Mouse (Mus musculus) MEL (cell line): ENCODE data around the gene Dnase2b. TPM values are rescaled to one million over a fixed set of nuclear protein-coding genes. Genes with fewer than 3 reads are reported as not detected.

Experiments used
- DNase-seq: peaks from one replicate; pipeline ENCODE4 v3.0.0; 2011; ENCODE audit warnings: low read depth, low spot score
- H3K27ac ChIP-seq: 2 replicates; pipeline ENCODE4 v1.5.1; 2012; ENCODE audit warnings: low read depth, mild to moderate bottlenecking, control low read depth, low read length, moderate library complexity; ENCODE audit not compliant: control insufficient read depth
- H3K27me3 ChIP-seq, 2 experiments: fragments of 150-350 bp in 1 of 2; sonication (generic) in 1 of 2; 2 replicates each; pipeline ENCODE4 v1.6.1; 2012; ENCODE audit warnings: low read length in 2 of 2, mild to moderate bottlenecking in 2 of 2, improper control_type of control experiment in 1 of 2, moderate library complexity in 1 of 2; ENCODE audit not compliant: insufficient read depth in 2 of 2, control insufficient read depth in 1 of 2
- H3K36me3 ChIP-seq, 2 experiments: 2 replicates each; pipeline ENCODE4 v1.6.1; 2012 to 2014; ENCODE audit warnings: low read length in 2 of 2, improper control_type of control experiment in 1 of 2, inconsistent platforms in 1 of 2, mild to moderate bottlenecking in 1 of 2; ENCODE audit not compliant: insufficient read depth in 2 of 2, control insufficient read depth in 1 of 2
- H3K4me1 ChIP-seq, 2 experiments: fragments of 150-350 bp in 1 of 2; sonication (generic) in 1 of 2; 2 replicates each; pipeline ENCODE4 v1.6.1; 2012; ENCODE audit warnings: low read length in 2 of 2, improper control_type of control experiment in 1 of 2, mild to moderate bottlenecking in 1 of 2; ENCODE audit not compliant: insufficient read depth in 2 of 2, control insufficient read depth in 1 of 2
- H3K4me3 ChIP-seq, 2 experiments: fragments of 150-350 bp in 1 of 2; sonication (generic) in 1 of 2; 2 replicates each; pipeline ENCODE4 v1.5.1; 2012; ENCODE audit warnings: low read depth in 2 of 2, low read length in 2 of 2, mild to moderate bottlenecking in 2 of 2, moderate library complexity in 2 of 2, control low read depth in 1 of 2, improper control_type of control experiment in 1 of 2; ENCODE audit not compliant: control insufficient read depth in 1 of 2, insufficient read depth in 1 of 2
- H3K79me2 ChIP-seq: 2 replicates; pipeline ENCODE4 v1.6.1; 2012; ENCODE audit warnings: mild to moderate bottlenecking, low read length, moderate library complexity; ENCODE audit not compliant: control insufficient read depth, poor library complexity, insufficient read depth
- H3K9ac ChIP-seq: 2 replicates; pipeline ENCODE4 v1.6.1; 2012; ENCODE audit warnings: low read depth, mild to moderate bottlenecking, control low read depth, low read length, moderate library complexity; ENCODE audit not compliant: control insufficient read depth, poor library complexity, severe bottlenecking
- H3K9me3 ChIP-seq: fragments of 150-350 bp; sonication (generic); replicated peaks from 2 replicates; pipeline ENCODE4 v1.6.1; 2012; ENCODE audit warnings: mild to moderate bottlenecking, low read length, improper control_type of control experiment, moderate library complexity; ENCODE audit not compliant: insufficient read depth
- CTCF ChIP-seq, 3 experiments: IDR thresholded peaks in 2 of 3; conservative IDR thresholded peaks in 1 of 3; 2 replicates each; pipeline ENCODE4 v1.5.1; 2011 to 2012; ENCODE audit warnings: low read length in 3 of 3, low read depth in 2 of 3, mild to moderate bottlenecking in 2 of 3, improper control_type of control experiment in 1 of 3, inconsistent platforms in 1 of 3, mixed read lengths in 1 of 3, moderate library complexity in 1 of 3; ENCODE audit not compliant: control insufficient read depth in 1 of 3, insufficient read depth in 1 of 3, poor library complexity in 1 of 3, severe bottlenecking in 1 of 3
- ELF1 ChIP-seq: IDR thresholded peaks from 2 replicates; pipeline ENCODE4 v1.6.1; 2014; ENCODE audit warnings: low read depth, mild to moderate bottlenecking, inconsistent platforms, low read length, improper control_type of control experiment, moderate library complexity
- EP300 ChIP-seq, 2 experiments: IDR thresholded peaks; 2 replicates each; pipeline ENCODE4 v1.6.1; 2011; ENCODE audit warnings: improper control_type of control experiment in 2 of 2, low read length in 2 of 2, low read depth in 1 of 2, mild to moderate bottlenecking in 1 of 2
- GABPA ChIP-seq: IDR thresholded peaks from 2 replicates; pipeline ENCODE4 v1.6.1; 2012; ENCODE audit warnings: low read depth, mild to moderate bottlenecking, inconsistent platforms, low read length, improper control_type of control experiment, moderate library complexity
- GATA1 ChIP-seq: IDR thresholded peaks from 2 replicates; pipeline ENCODE4 v1.6.1; 2011; ENCODE audit warnings: low read depth, low read length, improper control_type of control experiment
- HCFC1 ChIP-seq: IDR thresholded peaks from 2 replicates; pipeline ENCODE4 v1.6.1; 2012; ENCODE audit warnings: low read depth, mild to moderate bottlenecking, inconsistent platforms, low read length, improper control_type of control experiment, moderate library complexity
- KAT2A ChIP-seq: conservative IDR thresholded peaks from 2 replicates; pipeline ENCODE4 v1.6.1; 2012; ENCODE audit warnings: low read depth, low read length, improper control_type of control experiment, inconsistent platforms
- MAFK ChIP-seq: IDR thresholded peaks from 2 replicates; pipeline ENCODE4 v1.6.1; 2011; ENCODE audit warnings: low read depth, mild to moderate bottlenecking, low read length, improper control_type of control experiment, borderline replicate concordance
- MEF2A ChIP-seq: IDR thresholded peaks from 2 replicates; pipeline ENCODE4 v1.6.1; 2014; ENCODE audit warnings: low read depth, mild to moderate bottlenecking, inconsistent platforms, low read length, improper control_type of control experiment; ENCODE audit not compliant: poor library complexity, insufficient replicate concordance, severe bottlenecking; ENCODE audit errors: extremely low read depth
- MYB ChIP-seq: IDR thresholded peaks from 2 replicates; pipeline ENCODE4 v1.6.1; 2011; ENCODE audit warnings: mild to moderate bottlenecking, low read depth, low read length, improper control_type of control experiment
- NELFE ChIP-seq: IDR thresholded peaks from 2 replicates; pipeline ENCODE4 v1.6.1; 2011; ENCODE audit warnings: low read depth, low read length, improper control_type of control experiment
- POLR2AphosphoS5 ChIP-seq: IDR thresholded peaks from 2 replicates; pipeline ENCODE4 v1.6.1; 2012; ENCODE audit warnings: low read depth, borderline replicate concordance, mild to moderate bottlenecking, inconsistent platforms, low read length, moderate library complexity, mixed read lengths
- SIN3A ChIP-seq: IDR thresholded peaks from 2 replicates; pipeline ENCODE4 v1.6.1; 2012; ENCODE audit warnings: low read length, improper control_type of control experiment, inconsistent platforms
- TAL1 ChIP-seq: IDR thresholded peaks from 2 replicates; pipeline ENCODE4 v1.6.1; 2012; ENCODE audit warnings: mild to moderate bottlenecking, inconsistent platforms, low read length, moderate library complexity, mixed read lengths
- TBP ChIP-seq: IDR thresholded peaks from 2 replicates; pipeline ENCODE4 v1.8.0; 2011; ENCODE audit warnings: low read depth, low read length, improper control_type of control experiment
- USF2 ChIP-seq, 2 experiments: IDR thresholded peaks; 2 replicates each; pipeline ENCODE4 v1.6.1; 2011 to 2012; ENCODE audit warnings: improper control_type of control experiment in 2 of 2, low read length in 2 of 2, borderline replicate concordance in 1 of 2, inconsistent platforms in 1 of 2, low read depth in 1 of 2, mild to moderate bottlenecking in 1 of 2; ENCODE audit not compliant: insufficient read depth in 1 of 2
- ZC3H11A ChIP-seq: IDR thresholded peaks from 2 replicates; pipeline ENCODE4 v1.6.1; 2012; ENCODE audit warnings: low read depth, mild to moderate bottlenecking, inconsistent platforms, low read length, improper control_type of control experiment
- ZMIZ1 ChIP-seq: IDR thresholded peaks from 2 replicates; pipeline ENCODE4 v1.6.1; 2012; ENCODE audit warnings: low read depth, mild to moderate bottlenecking, inconsistent platforms, low read length, improper control_type of control experiment, moderate library complexity
- polyA plus RNA-seq, 2 experiments: library from polyadenylated mRNA; stranded (reverse) in 1 of 2; unstranded in 1 of 2; fragments of >175 nt in 1 of 2; fragments of >200 nt in 1 of 2; gene quantifications; 2 replicates each; pipeline versions ENCODE4 v1.2.1 to v1.2.4; 2012; ENCODE audit warnings: low replicate concordance in 2 of 2, low read depth in 1 of 2; ENCODE audit not compliant: insufficient read length in 2 of 2, insufficient read depth in 1 of 2, missing spikeins in 1 of 2
- total RNA-seq: library from RNA; depleted of rRNA; stranded (reverse); fragments of 300-350 nt; gene quantifications from 2 replicates; pipeline ENCODE4 v1.2.3, GENCODE M21; 2012

Dnase2b gene
- total and polyA plus RNA-seq, 3 experiments, result not detected

- TF ChIP-seq ELF1 (no peak), SIN3A (no peak), MAFK (no peak), GABPA (no peak), CTCF (IDR thresholded peaks at IDR 0.05 in 2 of 3, conservative IDR thresholded peaks at IDR 0.05 in 1 of 3; ENCODE audit: control insufficient read depth in 1 of 3, insufficient read depth in 1 of 3, low read depth in 2 of 3, low read length in 3 of 3, poor library complexity in 1 of 3, severe bottlenecking in 1 of 3) (no peak), GATA1 (no peak)
- TF ChIP-seq, all 39 proteins: peak for 0
- H3K9ac ChIP-seq, result no peak overlapping the region
- H3K27me3 ChIP-seq, result peaks cover 0 to 2% of the 10 kb centered on the region in 2 experiments; a peak in 1 of 4 replicates
- H3K9me3 ChIP-seq, result no peaks in the 10 kb centered on the region
- H3K4me1 ChIP-seq, result no peaks in the 10 kb centered on the region
- no peak overlapping the region for H3K4me3 ChIP-seq
- H3K79me2 ChIP-seq, result no peaks in the 10 kb centered on the region
- no peak for DNase-seq
- H3K27ac ChIP-seq, result no peak overlapping the region
- no peaks in the 10 kb centered on the region for H3K36me3 ChIP-seq
Measured at GRCm38 (mm10) chr3:146586616-146587015, 28.8 kb downstream of the Dnase2b start.

- TF ChIP-seq KAT2A (no peak), POLR2AphosphoS5 (no peak), NELFE (no peak), ZC3H11A (no peak), EP300 (IDR thresholded peaks at IDR 0.05; ENCODE audit: low read depth in 1 of 2, low read length in 2 of 2) (no peak), MEF2A (no peak), HCFC1 (no peak), MYB (no peak), TAL1 (no peak), USF2 (IDR thresholded peaks at IDR 0.05; ENCODE audit: borderline replicate concordance in 1 of 2, insufficient read depth in 1 of 2, low read depth in 1 of 2, low read length in 2 of 2) (no peak), TBP (no peak), ZMIZ1 (no peak), ELF1 (no peak), SIN3A (no peak)
- TF ChIP-seq, all 39 proteins: peak for 0
- Histone ChIP-seq H3K27ac (no peak overlapping the region), H3K4me1 (no peaks in the 10 kb centered on the region), H3K4me3 (no peak overlapping the region), H3K9ac (no peak overlapping the region), H3K36me3 (no peaks in the 10 kb centered on the region), H3K27me3 (peaks cover 0 to 2% of the 10 kb centered on the region in 2 experiments; a peak in 1 of 4 replicates), H3K9me3 (no peaks in the 10 kb centered on the region), H3K79me2 (no peaks in the 10 kb centered on the region)
- DNase-seq, result no peak
Measured at GRCm38 (mm10) chr3:146583908-146584307, 31.5 kb downstream of the Dnase2b start.
